Mouse (Mus musculus) midbrain, postnatal 0 days (tissue): ENCODE data around the gene Btf3l4. TPM values are rescaled to one million over a fixed set of nuclear protein-coding genes. Genes with fewer than 3 reads are reported as not detected.
A peak's percentile ranks its signal among the peaks of the same experiment; 100 is the strongest.

Experiments
- ATAC-seq: fragments of 200-750 bp; cut with Nextera tagmentation; 2 replicates; pipeline ENCODE4 v1.8.0; 2017; ENCODE audit warnings: moderate number of reproducible peaks, mild to moderate bottlenecking, moderate TSS enrichment, moderate library complexity; ENCODE audit not compliant: low FRiP score
- DNase-seq: peaks from one replicate; pipeline ENCODE4 v3.0.0-alpha.2; 2015; ENCODE audit warnings: low spot score
- H3K27ac ChIP-seq: fragments of 300-500 bp; sonication (generic); 2 replicates; pipeline ENCODE4 v1.5.1; 2014; ENCODE audit warnings: low read depth, mild to moderate bottlenecking, low read length, mixed read lengths
- H3K27me3 ChIP-seq: fragments of 300-500 bp; sonication (generic); 2 replicates; pipeline ENCODE4 v1.6.1; 2014; ENCODE audit warnings: low read length, control low read depth, mixed read lengths; ENCODE audit not compliant: insufficient read depth
- H3K36me3 ChIP-seq: fragments of 300-500 bp; sonication (generic); 2 replicates; pipeline ENCODE4 v1.6.1; 2014; ENCODE audit warnings: low read length, control low read depth, mixed read lengths; ENCODE audit not compliant: insufficient read depth
- H3K4me1 ChIP-seq: fragments of 300-500 bp; sonication (generic); 2 replicates; pipeline ENCODE4 v1.6.1; 2014; ENCODE audit warnings: mild to moderate bottlenecking, control low read depth, antibody characterized with exemption, low read length, mixed read lengths; ENCODE audit not compliant: insufficient read depth
- H3K4me2 ChIP-seq: fragments of 300-500 bp; sonication (generic); 2 replicates; pipeline ENCODE4 v1.6.1; 2014; ENCODE audit warnings: low read depth, mild to moderate bottlenecking, low read length, mixed read lengths; ENCODE audit not compliant: poor library complexity, severe bottlenecking
- H3K4me3 ChIP-seq: fragments of 300-500 bp; sonication (generic); 2 replicates; pipeline ENCODE4 v1.5.1; 2014; ENCODE audit warnings: low read depth, mild to moderate bottlenecking, low read length, moderate library complexity
- H3K9ac ChIP-seq: fragments of 300-500 bp; sonication (generic); replicated peaks from 2 replicates; pipeline ENCODE4 v1.6.1; 2014; ENCODE audit warnings: mild to moderate bottlenecking, low read length, moderate library complexity, mixed read lengths; ENCODE audit not compliant: poor library complexity, severe bottlenecking
- H3K9me3 ChIP-seq: fragments of 300-500 bp; sonication (generic); 2 replicates; pipeline ENCODE4 v1.6.1; 2016; ENCODE audit warnings: low read length, control low read depth
- CTCF ChIP-seq: IDR thresholded peaks from 2 replicates; pipeline ENCODE4 v1.5.1; 2016; ENCODE audit warnings: antibody characterized with exemption, mild to moderate bottlenecking
- WGBS: fragments of 180-500 bp; shearing (Covaris S2); extraction: QIAGEN DNeasy Blood & Tissue Kit; methylation state at CpG from one replicate; pipeline ENCODE4 v1.1.7; 2014; 5-methylcytosine and 5-hydroxymethylcytosine counted together
- polyA plus RNA-seq: library from polyadenylated mRNA; unstranded; fragments of >200 nt; fragmentation: Nextera tagmentation; extraction: Ambion mirVana; gene quantifications from 2 replicates; pipeline ENCODE4 v1.2.1, GENCODE M21; 2015
- total RNA-seq: library from RNA; depleted of rRNA; stranded (reverse); fragments of >200 nt; gene quantifications from 2 replicates; pipeline ENCODE4 v1.2.3, GENCODE M21; 2014

Gene Btf3l4
- total and polyA plus RNA-seq, 2 experiments from 2014 or later = 101 to 164 TPM

GRCm38 (mm10) chr4:108841920-108842578 lies 8.6 kb upstream of the Btf3l4 start:
- no peaks in the 10 kb centered on the region for H3K9me3 ChIP-seq
- no peak overlapping the region for H3K4me3 ChIP-seq
- H3K9ac ChIP-seq = no peak overlapping the region
- WGBS = 92% methylated on average over 7 of the region's 7 CpGs
- H3K36me3 ChIP-seq = no peaks in the 10 kb centered on the region
- H3K4me2 ChIP-seq = no peak overlapping the region
- ATAC-seq = no peak
- DNase-seq = no peak
- H3K27ac ChIP-seq = no peak overlapping the region
- H3K27me3 ChIP-seq = no peaks in the 10 kb centered on the region
- TF ChIP-seq CTCF = no peak
- H3K4me1 ChIP-seq = no peaks in the 10 kb centered on the region

- H3K4me2 ChIP-seq = no peak overlapping the region
- TF ChIP-seq CTCF = no peak
- no peak overlapping the region for H3K9ac ChIP-seq
- ATAC-seq = no peak
- H3K4me1 ChIP-seq = no peaks in the 10 kb centered on the region
- H3K4me3 ChIP-seq = no peak overlapping the region
- no peaks in the 10 kb centered on the region for H3K9me3 ChIP-seq
- 95% methylated on average over 4 of the region's 4 CpGs for WGBS
- no peaks in the 10 kb centered on the region for H3K36me3 ChIP-seq
- no peak for DNase-seq
- H3K27me3 ChIP-seq = no peaks in the 10 kb centered on the region
- no peak overlapping the region for H3K27ac ChIP-seq
Observed at GRCm38 (mm10) chr4:108838031-108838430, 4.6 kb upstream of the Btf3l4 start.

- ATAC-seq (no peak), DNase-seq (no peak)
- Histone ChIP-seq H3K36me3 (no peaks in the 10 kb centered on the region), H3K4me3 (peak overlapping the region; percentile 95), H3K27me3 (no peaks in the 10 kb centered on the region), H3K9me3 (no peaks in the 10 kb centered on the region), H3K27ac (no peak overlapping the region; the same call in 1 of the 2 replicates), H3K9ac (peak overlapping the region; percentile 99; the same call in 1 of the 2 replicates), H3K4me2 (peak overlapping the region; percentile 81), H3K4me1 (no peaks in the 10 kb centered on the region; the same call in 1 of the 2 replicates)
- WGBS = 64% methylated on average over 3 of the region's 3 CpGs
- TF ChIP-seq CTCF = no peak
Observed at GRCm38 (mm10) chr4:108835496-108835895, 2.1 kb upstream of the Btf3l4 start.

- Histone ChIP-seq H3K27ac (peak overlapping the region; percentile 99), H3K27me3 (no peaks in the 10 kb centered on the region), H3K9me3 (no peaks in the 10 kb centered on the region), H3K4me3 (peak overlapping the region; percentile 95), H3K9ac (peak overlapping the region; percentile 99), H3K4me2 (peak overlapping the region; percentile 81), H3K4me1 (no peaks in the 10 kb centered on the region; the same call in 1 of the 2 replicates), H3K36me3 (no peaks in the 10 kb centered on the region)
- DNase-seq (peak; percentile 3), ATAC-seq (no peak)
- WGBS = 1% methylated on average over 15 of the region's 15 CpGs
- no peak for TF ChIP-seq CTCF
Observed at GRCm38 (mm10) chr4:108834971-108835311, 1.5 kb upstream of the Btf3l4 start.

- no peaks in the 10 kb centered on the region; the same call in 1 of the 2 replicates for H3K4me1 ChIP-seq
- peak within 1 kb of the TSS; percentile 99 for H3K9ac ChIP-seq
- H3K27ac ChIP-seq = peak within 1 kb of the TSS; percentile 99
- peak within 1 kb of the TSS; percentile 95 for H3K4me3 ChIP-seq
- peak; percentile 81 for ATAC-seq
- H3K27me3 ChIP-seq = no peaks in the 10 kb centered on the region
- TF ChIP-seq CTCF = peak; percentile 30; the same call in 1 of the 2 replicates
- no peaks in the 10 kb centered on the region; the same call in 1 of the 2 replicates for H3K36me3 ChIP-seq
- peak within 1 kb of the TSS; percentile 81 for H3K4me2 ChIP-seq
- WGBS = under 1% methylated on average over 34 of the region's 34 CpGs
- peak; percentile 96 for DNase-seq
- no peaks in the 10 kb centered on the region for H3K9me3 ChIP-seq
Observed at GRCm38 (mm10) chr4:108834115-108834970, 929 bp upstream of the Btf3l4 start, which contains the start of gene Txndc12. Txndc12 (plus strand) TSS chr4:108834601.

GRCm38 (mm10) chr4:108833828-108834114 lies 357 bp upstream of the Btf3l4 start:
- no peak for DNase-seq
- Histone ChIP-seq H3K9ac (peak overlapping the region; percentile 99), H3K4me2 (peak overlapping the region; percentile 81), H3K27ac (peak overlapping the region; percentile 99), H3K4me3 (peak overlapping the region; percentile 95), H3K4me1 (no peaks in the 10 kb centered on the region; the same call in 1 of the 2 replicates), H3K9me3 (no peaks in the 10 kb centered on the region), H3K36me3 (peaks cover 2% of the 10 kb centered on the region; the same call in 1 of the 2 replicates), H3K27me3 (no peaks in the 10 kb centered on the region)
- 0% methylated on average over 6 of the region's 6 CpGs for WGBS
- TF ChIP-seq CTCF = no peak
- ATAC-seq = no peak
